Mouse (Mus musculus) thymus, postnatal 0 days (tissue): ENCODE results near the gene Zglp1. TPM values are rescaled to one million over a fixed set of nuclear protein-coding genes. Genes with fewer than 3 reads are reported as not detected.

Experiments
- DNase-seq: peaks from one replicate; pipeline ENCODE4 v3.0.0-alpha.2; 2015; ENCODE audit warnings: low spot score
- microRNA counts: library from miRNA; unstranded; fragments of <30 nt; microRNA quantifications from one replicate; lab custom pipeline; 2015
- microRNA-seq: library from miRNA; unstranded; fragments of <30 nt; microRNA quantifications from one replicate; pipeline ENCODE4, GENCODE M21; 2016; ENCODE audit warnings: borderline number of aligned reads
- polyA plus RNA-seq: library from polyadenylated mRNA; unstranded; fragments of >200 nt; fragmentation: Nextera tagmentation; extraction: Ambion mirVana; gene quantifications from 2 replicates; pipeline ENCODE4 v1.2.1, GENCODE M21; 2015

Zglp1 gene
- polyA plus RNA-seq, 1 experiment from 2014 or later: 0.69 TPM

GRCm38 (mm10) chr9:21028560-21029110 lies 38.3 kb downstream of the Zglp1 start:
- DNase-seq: no peak

- no peak for DNase-seq
Measured at GRCm38 (mm10) chr9:21027774-21028290, 39.1 kb downstream of the Zglp1 start.

GRCm38 (mm10) chr9:21026849-21027248 lies 40.0 kb downstream of the Zglp1 start:
- no peak for DNase-seq

- DNase-seq: no peak
Measured at GRCm38 (mm10) chr9:21025258-21025810, 41.6 kb downstream of the Zglp1 start.

- DNase-seq: no peak
Measured at GRCm38 (mm10) chr9:21022726-21023125, 44.2 kb downstream of the Zglp1 start.

GRCm38 (mm10) chr9:21022288-21022687 lies 44.6 kb downstream of the Zglp1 start:
- no peak for DNase-seq

- DNase-seq: no peak
Measured at GRCm38 (mm10) chr9:21021363-21021762, 45.5 kb downstream of the Zglp1 start.

- DNase-seq: no peak
Measured at GRCm38 (mm10) chr9:21018600-21018999, 48.3 kb downstream of the Zglp1 start.

- no peak for DNase-seq
Measured at GRCm38 (mm10) chr9:21017177-21017575, 49.7 kb downstream of the Zglp1 start.

- no peak for DNase-seq
Measured at GRCm38 (mm10) chr9:21016331-21017176, 50.3 kb downstream of the Zglp1 start.

- peak; percentile 85 for DNase-seq
Measured at GRCm38 (mm10) chr9:21015571-21016130, 51.2 kb downstream of the Zglp1 start, which contains the start of gene Icam1. Gene Icam1, plus strand, starts transcription at chr9:21015985.

- peak; percentile 59 for DNase-seq
Measured at GRCm38 (mm10) chr9:21014691-21015570, 52.0 kb downstream of the Zglp1 start.

MicroRNAs encoded within 50 kb of the gene (microRNA counts, 519-probe panel; counts per million panel counts)
- 473 counts per million, percentile 71 among the panel's probes with 10 or more counts for microRNA mmu-miR-1900 (lab: Ali Mortazavi, UCI)

Small RNA genes within 50 kb of the gene (microRNA-seq; reads per million reads assigned to microRNA genes)
- gene Mir1900: not detected
- gene Mir7082: not detected

Other genes with a start within 250 kb of the Zglp1 start
- gene Rdh8, start 248.6 kb downstream of the Zglp1 start, polyA plus RNA-seq: not detected in 2 replicates
- 9.2 and 15.1 TPM in 2 replicates for gene A230050P20Rik, start 198.5 kb downstream of the Zglp1 start, polyA plus RNA-seq
- gene Angptl6, start 187.4 kb downstream of the Zglp1 start, polyA plus RNA-seq: 6.7 and 7.3 TPM in 2 replicates
- 74.4 and 83.0 TPM in 2 replicates for gene Ppan, start 178.9 kb downstream of the Zglp1 start, polyA plus RNA-seq
- 303 and 310 TPM in 2 replicates for gene Eif3g, start 168.5 kb downstream of the Zglp1 start, polyA plus RNA-seq
- gene Dnmt1, start 107.2 kb downstream of the Zglp1 start, polyA plus RNA-seq: 90.0 and 96.3 TPM in 2 replicates
- gene S1pr2, start 90.3 kb downstream of the Zglp1 start, polyA plus RNA-seq: 12.1 and 12.7 TPM in 2 replicates
- gene Mrpl4, start 64.4 kb downstream of the Zglp1 start, polyA plus RNA-seq: 116 and 130 TPM in 2 replicates
- gene Icam1, start 51.1 kb downstream of the Zglp1 start, polyA plus RNA-seq: 64.8 and 64.9 TPM in 2 replicates
- 0.31 and 0.48 TPM in 2 replicates for gene Icam4, start 37.7 kb downstream of the Zglp1 start, polyA plus RNA-seq
- 0.14 and 0.33 TPM in 2 replicates for gene Icam5, start 35.0 kb downstream of the Zglp1 start, polyA plus RNA-seq
- gene Gm49373, start 6.0 kb upstream of the Zglp1 start, polyA plus RNA-seq: 0.09 and 0.26 TPM in 2 replicates
- gene Fdx1l, start 6.5 kb upstream of the Zglp1 start, polyA plus RNA-seq: 44.7 and 47.0 TPM in 2 replicates
- gene Gm38431, start 24.9 kb upstream of the Zglp1 start, polyA plus RNA-seq: 1.2 and 1.6 TPM in 2 replicates
- 33.2 and 45.9 TPM in 2 replicates for gene Raver1, start 24.9 kb upstream of the Zglp1 start, polyA plus RNA-seq
- 13.8 and 14.0 TPM in 2 replicates for gene Tyk2, start 64.2 kb upstream of the Zglp1 start, polyA plus RNA-seq
- 281 and 307 TPM in 2 replicates for gene Cdc37, start 82.9 kb upstream of the Zglp1 start, polyA plus RNA-seq
- gene Pde4a, start 98.6 kb upstream of the Zglp1 start, polyA plus RNA-seq: 0.95 and 1.0 TPM in 2 replicates
- gene Keap1, start 172.3 kb upstream of the Zglp1 start, polyA plus RNA-seq: 61.2 and 64.2 TPM in 2 replicates
- gene S1pr5, start 181.3 kb upstream of the Zglp1 start, polyA plus RNA-seq: 0.09 TPM in 1 of 2 replicates, not detected in the other
- gene Atg4d, start 198.2 kb upstream of the Zglp1 start, polyA plus RNA-seq: 49.2 and 56.2 TPM in 2 replicates
- 17.9 and 25.1 TPM in 2 replicates for gene Kri1, start 220.9 kb upstream of the Zglp1 start, polyA plus RNA-seq
- 216 and 234 TPM in 2 replicates for gene Cdkn2d, start 224.3 kb upstream of the Zglp1 start, polyA plus RNA-seq
- gene Ap1m2, start 245.2 kb upstream of the Zglp1 start, polyA plus RNA-seq: 20.2 and 21.0 TPM in 2 replicates